Mouse (Mus musculus) hindbrain, embryonic 14.5 days (tissue): ENCODE results near the gene Adra1b. TPM values are rescaled to one million over a fixed set of nuclear protein-coding genes. Genes with fewer than 3 reads are reported as not detected.

Experiments
- ATAC-seq: fragments of 200-750 bp; cut with Nextera tagmentation; 2 replicates; pipeline ENCODE4 v1.8.0; 2017; ENCODE audit warnings: moderate number of reproducible peaks, mild to moderate bottlenecking, moderate TSS enrichment, moderate library complexity; ENCODE audit not compliant: low FRiP score
- DNase-seq: peaks from one replicate; pipeline ENCODE4 v3.0.0-alpha.2; 2015; ENCODE audit warnings: low spot score
- H3K27ac ChIP-seq: fragments of 300-500 bp; sonication (generic); 2 replicates; pipeline ENCODE4 v1.5.1; 2014; ENCODE audit warnings: mild to moderate bottlenecking, moderate library complexity
- H3K27me3 ChIP-seq: fragments of 300-500 bp; sonication (generic); 2 replicates; pipeline ENCODE4 v1.6.1; 2014; ENCODE audit warnings: mild to moderate bottlenecking, low read length, mixed read lengths; ENCODE audit not compliant: control insufficient read depth, insufficient read depth
- H3K36me3 ChIP-seq: fragments of 300-500 bp; sonication (generic); replicated peaks from 2 replicates; pipeline ENCODE4 v1.6.1; 2014; ENCODE audit not compliant: control insufficient read depth, insufficient read depth
- H3K4me1 ChIP-seq: fragments of 300-500 bp; sonication (generic); replicated peaks from 2 replicates; pipeline ENCODE4 v1.6.1; 2014; ENCODE audit warnings: antibody characterized with exemption, low read length, mixed read lengths; ENCODE audit not compliant: control insufficient read depth, insufficient read depth
- H3K4me2 ChIP-seq: fragments of 300-500 bp; sonication (generic); replicated peaks from 2 replicates; pipeline ENCODE4 v1.6.1; 2014; ENCODE audit warnings: mild to moderate bottlenecking, moderate library complexity
- H3K4me3 ChIP-seq: fragments of 300-500 bp; sonication (generic); replicated peaks from 2 replicates; pipeline ENCODE4 v1.5.1; 2014; ENCODE audit warnings: mild to moderate bottlenecking, low read length
- H3K9ac ChIP-seq: fragments of 300-500 bp; sonication (generic); 2 replicates; pipeline ENCODE4 v1.6.1; 2014
- H3K9me3 ChIP-seq: fragments of 300-500 bp; sonication (generic); 2 replicates; pipeline ENCODE4 v1.6.1; 2016; ENCODE audit warnings: low read length; ENCODE audit not compliant: control insufficient read depth
- WGBS: fragments of 180-500 bp; shearing (Covaris S2); extraction: QIAGEN DNeasy Blood & Tissue Kit; methylation state at CpG from one replicate; pipeline ENCODE4 v1.1.7; 2014; 5-methylcytosine and 5-hydroxymethylcytosine counted together
- polyA plus RNA-seq: library from polyadenylated mRNA; unstranded; fragments of >200 nt; fragmentation: Nextera tagmentation; extraction: Ambion mirVana; gene quantifications from 2 replicates; pipeline ENCODE4 v1.2.1, GENCODE M21; 2014

The Adra1b gene
- polyA plus RNA-seq, 1 experiment from 2014 or later = 6.2 TPM

GRCm38 (mm10) chr11:43929706-43930105 is 28.7 kb upstream of the Adra1b start:
- Histone ChIP-seq H3K27me3 (no peaks in the 10 kb centered on the region), H3K27ac (no peak overlapping the region), H3K36me3 (no peaks in the 10 kb centered on the region), H3K9ac (no peak overlapping the region), H3K9me3 (no peaks in the 10 kb centered on the region), H3K4me1 (no peaks in the 10 kb centered on the region), H3K4me3 (no peak overlapping the region), H3K4me2 (no peak overlapping the region)
- whole genome bisulfite sequencing = 74% methylated on average over 5 of the region's 5 CpGs
- DNase-seq (no peak), ATAC-seq (no peak)

DNA sequence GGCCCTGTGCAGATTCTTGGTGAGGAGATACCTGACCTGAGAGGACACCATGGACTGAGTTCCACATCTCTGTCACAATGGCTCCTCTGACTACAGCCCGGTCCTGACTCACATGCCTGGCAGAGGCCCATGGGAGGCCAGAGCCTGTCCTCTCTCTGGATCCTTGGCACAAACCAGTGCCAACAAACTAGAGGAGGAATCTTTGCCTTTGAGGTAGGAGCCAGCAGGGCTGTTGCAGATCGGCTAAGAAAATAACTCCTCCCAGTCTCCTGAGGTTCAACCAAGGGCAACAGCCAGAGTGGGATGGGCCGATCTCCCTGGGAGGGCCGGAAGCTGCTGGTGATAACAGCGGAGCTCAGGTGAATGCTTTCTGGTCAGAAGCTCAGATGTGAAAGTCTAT is 28.2 kb upstream of the Adra1b start:
- Histone ChIP-seq H3K27ac (no peak overlapping the region), H3K4me2 (no peak overlapping the region), H3K4me1 (no peaks in the 10 kb centered on the region), H3K27me3 (no peaks in the 10 kb centered on the region), H3K9ac (no peak overlapping the region), H3K36me3 (no peaks in the 10 kb centered on the region), H3K4me3 (no peak overlapping the region), H3K9me3 (no peaks in the 10 kb centered on the region)
- WGBS = 66% methylated on average over 5 of the region's 5 CpGs
- no peak for ATAC-seq
- no peak for DNase-seq

GRCm38 (mm10) chr11:43927133-43927815 is 26.3 kb upstream of the Adra1b start:
- H3K4me2 ChIP-seq = no peak overlapping the region
- H3K27me3 ChIP-seq = no peaks in the 10 kb centered on the region
- ATAC-seq (no peak), DNase-seq (no peak)
- H3K36me3 ChIP-seq = no peaks in the 10 kb centered on the region
- WGBS = 83% methylated on average over 8 of the region's 8 CpGs
- H3K4me3 ChIP-seq = no peak overlapping the region
- H3K9ac ChIP-seq = no peak overlapping the region
- no peak overlapping the region for H3K27ac ChIP-seq
- no peaks in the 10 kb centered on the region for H3K9me3 ChIP-seq
- H3K4me1 ChIP-seq = no peaks in the 10 kb centered on the region

- no peaks in the 10 kb centered on the region for H3K36me3 ChIP-seq
- H3K4me3 ChIP-seq = no peak overlapping the region
- 55% methylated on average over 6 of the region's 6 CpGs for WGBS
- H3K27ac ChIP-seq = no peak overlapping the region
- H3K4me1 ChIP-seq = no peaks in the 10 kb centered on the region
- no peak overlapping the region for H3K9ac ChIP-seq
- ATAC-seq (no peak; the same call in 1 of the 2 replicates), DNase-seq (no peak)
- no peaks in the 10 kb centered on the region for H3K27me3 ChIP-seq
- no peak overlapping the region for H3K4me2 ChIP-seq
- no peaks in the 10 kb centered on the region for H3K9me3 ChIP-seq
Measured at GRCm38 (mm10) chr11:43926163-43926562, 25.2 kb upstream of the Adra1b start.

GRCm38 (mm10) chr11:43925584-43925983 is 24.6 kb upstream of the Adra1b start:
- H3K36me3 ChIP-seq = no peaks in the 10 kb centered on the region
- no peaks in the 10 kb centered on the region for H3K27me3 ChIP-seq
- no peak overlapping the region for H3K4me3 ChIP-seq
- no peaks in the 10 kb centered on the region for H3K9me3 ChIP-seq
- no peak overlapping the region for H3K27ac ChIP-seq
- no peak overlapping the region for H3K4me2 ChIP-seq
- WGBS = 52% methylated on average over 6 of the region's 6 CpGs
- no peak overlapping the region for H3K9ac ChIP-seq
- DNase-seq (no peak), ATAC-seq (no peak)
- H3K4me1 ChIP-seq = no peaks in the 10 kb centered on the region

- no peaks in the 10 kb centered on the region for H3K36me3 ChIP-seq
- no peaks in the 10 kb centered on the region for H3K9me3 ChIP-seq
- no peak for DNase-seq
- H3K4me1 ChIP-seq = no peaks in the 10 kb centered on the region
- no peak overlapping the region for H3K4me2 ChIP-seq
- no peaks in the 10 kb centered on the region for H3K27me3 ChIP-seq
- ATAC-seq = no peak
- no peak overlapping the region for H3K27ac ChIP-seq
- H3K4me3 ChIP-seq = no peak overlapping the region
- 92% methylated on average over 2 of the region's 2 CpGs for WGBS
- no peak overlapping the region for H3K9ac ChIP-seq
Measured at GRCm38 (mm10) chr11:43921701-43922100, 20.7 kb upstream of the Adra1b start.

DNA sequence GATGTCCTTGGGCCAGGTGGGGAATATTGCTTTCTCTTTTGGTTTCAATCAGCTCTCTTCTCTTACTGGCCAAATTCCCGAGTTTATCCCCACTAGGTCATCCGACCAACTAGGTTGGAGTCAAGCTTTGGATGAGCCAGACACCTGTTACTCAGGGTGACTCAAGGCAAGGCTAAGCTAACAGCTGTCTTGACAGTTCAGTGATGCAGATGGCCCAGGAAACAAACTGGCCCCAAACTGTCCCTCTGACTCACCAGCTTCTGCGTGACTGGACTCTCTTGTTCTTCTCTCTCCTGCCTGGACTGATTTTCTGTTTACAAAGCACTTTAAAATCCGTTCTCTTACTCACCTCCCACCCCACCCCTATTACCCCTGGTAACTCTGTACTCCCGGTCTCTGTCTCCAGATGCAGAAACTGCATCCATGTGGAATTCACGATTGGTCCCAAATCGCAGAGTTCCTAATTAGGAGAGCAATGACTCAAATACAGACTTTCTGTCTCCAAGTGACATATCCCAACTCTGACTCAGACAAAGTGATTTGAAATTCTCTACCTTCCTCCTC is 18.6 kb upstream of the Adra1b start:
- Histone ChIP-seq H3K36me3 (no peaks in the 10 kb centered on the region), H3K9ac (no peak overlapping the region), H3K4me1 (no peaks in the 10 kb centered on the region), H3K27ac (no peak overlapping the region), H3K27me3 (no peaks in the 10 kb centered on the region), H3K9me3 (no peaks in the 10 kb centered on the region), H3K4me2 (no peak overlapping the region), H3K4me3 (no peak overlapping the region)
- DNase-seq = no peak
- WGBS = 88% methylated on average over 7 of the region's 7 CpGs
- ATAC-seq = no peak

DNA sequence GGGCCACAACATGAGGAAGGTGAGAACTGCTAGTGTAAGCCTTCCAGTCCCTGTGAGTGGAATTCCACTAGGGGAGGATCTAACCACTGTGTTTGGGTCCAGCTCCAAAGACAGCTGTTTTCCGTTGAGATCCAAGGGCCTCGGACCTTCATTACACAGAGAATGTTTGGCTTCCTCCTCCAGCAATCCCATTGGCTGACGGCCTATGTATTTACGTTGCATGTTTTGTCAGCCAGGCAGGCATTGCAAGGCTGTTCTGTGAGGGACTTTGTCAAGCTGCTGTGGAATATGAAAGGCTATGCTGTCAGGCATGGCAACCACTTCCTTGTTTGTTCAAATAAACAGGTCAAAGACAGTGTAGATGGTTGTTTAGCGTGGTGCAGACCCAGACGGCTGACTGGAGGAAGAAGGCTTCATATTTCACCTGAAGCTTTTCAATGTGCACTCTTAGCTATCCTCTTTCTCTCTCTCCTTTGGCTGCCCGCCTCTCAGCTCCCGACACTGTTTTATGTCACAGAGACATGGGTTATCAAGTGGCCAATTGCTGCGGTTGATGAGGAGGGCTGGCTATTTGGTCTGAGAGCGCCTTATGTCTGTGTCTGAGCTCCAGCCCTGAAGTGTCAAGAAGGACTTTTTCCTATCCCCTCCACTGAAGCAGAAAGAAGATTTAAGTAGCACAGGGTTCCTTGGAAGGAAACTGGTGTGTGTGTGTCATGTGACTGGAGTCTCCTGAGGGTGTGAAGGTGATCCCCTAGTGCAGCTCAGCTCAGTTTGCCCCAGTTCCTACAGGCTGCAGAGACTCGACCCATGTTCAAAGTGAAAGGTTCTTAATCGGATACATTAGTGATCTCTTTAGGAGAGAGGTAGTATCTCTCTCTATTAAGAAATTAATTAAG is 13.8 kb upstream of the Adra1b start:
- Histone ChIP-seq H3K27ac (no peak overlapping the region), H3K9ac (no peak overlapping the region), H3K4me1 (no peaks in the 10 kb centered on the region), H3K36me3 (no peaks in the 10 kb centered on the region), H3K4me3 (no peak overlapping the region), H3K27me3 (no peaks in the 10 kb centered on the region), H3K9me3 (no peaks in the 10 kb centered on the region), H3K4me2 (no peak overlapping the region)
- no peak for DNase-seq
- 84% methylated on average over 12 of the region's 12 CpGs for WGBS
- ATAC-seq = no peak

GRCm38 (mm10) chr11:43912136-43912888 is 11.3 kb upstream of the Adra1b start:
- DNase-seq (no peak), ATAC-seq (no peak)
- no peaks in the 10 kb centered on the region for H3K27me3 ChIP-seq
- 93% methylated on average over 16 of the region's 16 CpGs for WGBS
- no peak overlapping the region for H3K9ac ChIP-seq
- no peaks in the 10 kb centered on the region for H3K4me1 ChIP-seq
- no peak overlapping the region for H3K27ac ChIP-seq
- H3K4me3 ChIP-seq = no peak overlapping the region
- H3K36me3 ChIP-seq = no peaks in the 10 kb centered on the region
- H3K9me3 ChIP-seq = no peaks in the 10 kb centered on the region
- H3K4me2 ChIP-seq = no peak overlapping the region
